ENCODE assay signal across 8 mouse cellular contexts in the genomic region with DNA sequence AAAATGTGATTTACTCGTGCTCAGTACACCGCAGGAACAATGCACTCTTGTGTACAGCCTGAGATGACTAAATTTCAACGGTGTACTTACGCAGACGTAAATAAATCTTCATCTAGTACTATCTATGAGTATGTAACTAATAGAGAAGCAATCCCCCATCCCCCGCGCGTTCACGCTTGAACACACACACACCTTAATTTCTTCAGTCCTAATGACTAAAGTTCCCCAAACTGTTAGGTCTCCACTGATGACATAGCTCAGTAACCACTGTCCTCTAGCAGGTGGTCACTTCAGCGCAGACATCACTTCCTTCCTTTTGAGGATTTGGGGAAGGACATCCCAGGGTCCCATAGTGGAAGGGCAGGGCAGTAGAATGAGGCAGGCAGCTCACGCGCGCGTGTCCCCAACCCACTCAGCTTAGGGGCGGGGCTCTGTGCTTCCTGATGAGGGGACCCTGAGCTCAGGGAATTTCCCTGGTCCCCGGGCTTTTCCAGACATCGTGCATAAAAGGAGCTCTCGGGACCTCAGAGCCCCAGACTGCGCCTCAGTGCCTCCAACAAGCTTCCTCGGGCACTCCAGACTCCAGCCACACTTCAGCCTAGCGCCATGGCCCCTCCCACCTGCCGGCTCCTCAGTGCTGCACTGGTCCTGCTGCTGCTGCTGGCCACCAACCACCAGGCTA. TPM values are rescaled to one million over a fixed set of nuclear protein-coding genes. Genes with fewer than 3 reads are reported as not detected.
A peak's percentile ranks its signal among the peaks of the same experiment; 100 is the strongest.
DNase-seq lines count a peak whose midpoint lies in the region; ATAC-seq lines count a peak whose summit lies in the region.

Cxcl2 (plus strand) TSS at position 533 of the 682 bp plus-strand sequence.

- H3K27me3 ChIP-seq in liver, embryonic 11.5 days (replicated peaks; ENCODE audit: control insufficient read depth, insufficient read depth, low read length): peaks cover 10% of the 10 kb centered on the region
- peaks cover 22% of the 10 kb centered on the region for H3K27me3 ChIP-seq in liver, embryonic 13.5 days
- no peaks in the 10 kb centered on the region for H3K27me3 ChIP-seq in neural tube, embryonic 11.5 days (ENCODE audit: control insufficient read depth, insufficient read depth, low read length)

- 12% methylated on average over 22 of the region's 22 CpGs for WGBS in liver, embryonic 11.5 days
- 11% methylated on average over 22 of the region's 22 CpGs for WGBS in liver, embryonic 13.5 days (ENCODE audit: insufficient replicate concordance)
- WGBS in neural tube, embryonic 11.5 days: 8% methylated on average over 22 of the region's 22 CpGs

- H3K9me3 ChIP-seq in liver, embryonic 11.5 days (ENCODE audit: control insufficient read depth, low read length): no peaks in the 10 kb centered on the region
- no peaks in the 10 kb centered on the region for H3K9me3 ChIP-seq in liver, embryonic 13.5 days (replicated peaks)
- H3K9me3 ChIP-seq in neural tube, embryonic 11.5 days (ENCODE audit: control insufficient read depth, low read length): no peaks in the 10 kb centered on the region

- no peak within 1 kb of the TSS for H3K9ac ChIP-seq in liver, embryonic 11.5 days (ENCODE audit: low read depth, low read length)
- H3K9ac ChIP-seq in liver, embryonic 13.5 days: no peak within 1 kb of the TSS
- no peak within 1 kb of the TSS for H3K9ac ChIP-seq in neural tube, embryonic 11.5 days (ENCODE audit: low read length)

- no peak within 1 kb of the TSS for H3K27ac ChIP-seq in liver, embryonic 11.5 days (ENCODE audit: low read depth, low read length)
- no peak within 1 kb of the TSS for H3K27ac ChIP-seq in liver, embryonic 13.5 days
- H3K27ac ChIP-seq in neural tube, embryonic 11.5 days (ENCODE audit: low read depth, low read length): no peak within 1 kb of the TSS

- ATAC-seq in liver, embryonic 11.5 days (replicated peaks; ENCODE audit: low FRiP score): no peak; the same call in 1 of the 2 replicates
- peak; percentile 84 for ATAC-seq in granulocyte monocyte progenitor cell, adult 5-6 weeks (replicated peaks; ENCODE audit: poor library complexity, severe bottlenecking)
- 0 out of 2 replicates have a peak, but pooled peaks have one; percentile 29 for ATAC-seq in liver, embryonic 13.5 days (ENCODE audit: low read depth)
- peak; percentile 54 for ATAC-seq in neural tube, embryonic 11.5 days (ENCODE audit: insufficient read depth, low FRiP score, low TSS enrichment)

- no peaks in the 10 kb centered on the region for H3K36me3 ChIP-seq in liver, embryonic 11.5 days (ENCODE audit: control insufficient read depth, insufficient read depth, low read length)
- no peaks in the 10 kb centered on the region for H3K36me3 ChIP-seq in liver, embryonic 13.5 days
- no peaks in the 10 kb centered on the region for H3K36me3 ChIP-seq in neural tube, embryonic 11.5 days (ENCODE audit: control insufficient read depth, insufficient read depth, low read length)

- no peaks in the 10 kb centered on the region; the same call in 1 of the 2 replicates for H3K4me1 ChIP-seq in liver, embryonic 11.5 days (replicated peaks; ENCODE audit: control insufficient read depth, insufficient read depth, low read length)
- H3K4me1 ChIP-seq in liver, embryonic 13.5 days (replicated peaks): 0 out of 2 replicates have a peak, but pooled peaks cover 6% of the 10 kb centered on the region
- H3K4me1 ChIP-seq in neural tube, embryonic 11.5 days (ENCODE audit: control insufficient read depth, insufficient read depth, low read length): no peaks in the 10 kb centered on the region

- no peak for DNase-seq in liver, embryonic 11.5 days (ENCODE audit: low spot score)
- no peak for DNase-seq in liver
- DNase-seq in liver, embryonic 13.5 days: no peak
- DNase-seq in neural tube, embryonic 11.5 days (ENCODE audit: low spot score): peak; percentile 19
- no peak for DNase-seq in frontal cortex, adult 2 months (ENCODE audit: extremely low spot score in 1 of 2, low spot score in 1 of 2)
- no peak for DNase-seq in cerebellum, adult 9-10 months
- no peak for DNase-seq in cerebellum, adult 11 months

- H3K4me2 ChIP-seq in liver, embryonic 11.5 days: peak within 1 kb of the TSS; percentile 59
- H3K4me2 ChIP-seq in liver, embryonic 13.5 days: peak within 1 kb of the TSS; percentile 42
- H3K4me2 ChIP-seq in neural tube, embryonic 11.5 days (ENCODE audit: low read depth): peak within 1 kb of the TSS; percentile 48

- H3K4me3 ChIP-seq in liver, embryonic 11.5 days (ENCODE audit: low read depth, low read length): 0 out of 2 replicates have a peak within 1 kb of the TSS, but pooled peaks have one; percentile 11
- H3K4me3 ChIP-seq in liver, embryonic 13.5 days (replicated peaks): no peak within 1 kb of the TSS
- peak within 1 kb of the TSS; percentile 0; the same call in 1 of the 2 replicates for H3K4me3 ChIP-seq in neural tube, embryonic 11.5 days (ENCODE audit: low read depth, low read length)

RNA-seq across cellular contexts. Expression of gene Cxcl2, which starts in this region (rescaled TPM):
- 0.22 TPM in 1 of 2 replicates, not detected in the other for polyA plus RNA-seq in liver, embryonic 11.5 days (2014; fragmentation: Nextera tagmentation; extraction: Ambion mirVana)
- not detected in 2 replicates for total RNA-seq in granulocyte monocyte progenitor cell, adult 5-6 weeks (2014; fragmentation: Nextera tagmentation)
- 26.6 and 50.6 TPM in 2 replicates for total RNA-seq in granulocyte monocyte progenitor cell, adult 5-6 weeks (2017)
- polyA plus RNA-seq in liver, embryonic 13.5 days (2015; fragmentation: Nextera tagmentation; extraction: Ambion mirVana): not detected in 2 replicates
- polyA plus RNA-seq in neural tube, embryonic 11.5 days (2014; fragmentation: Nextera tagmentation; extraction: Ambion mirVana): not detected in 2 replicates
- polyA plus RNA-seq in frontal cortex, adult 2 months (2012; rRNA removed): 0.08 TPM in 1 of 2 replicates, not detected in the other

Comparison
In these comparisons a context has a peak if more than half of its experiments do, and no peak if none do; other contexts are left out.
1. Peak in ATAC-seq and H3K4me2 ChIP-seq in liver, embryonic 13.5 days; RNA of the gene not detected or under 1 TPM.
2. Peak in DNase-seq, ATAC-seq, H3K4me3 ChIP-seq and H3K4me2 ChIP-seq in neural tube, embryonic 11.5 days; RNA of the gene not detected or under 1 TPM.